Mouse (Mus musculus) spleen, postnatal 0 days (tissue): ENCODE data around the gene Olfr314. TPM values are rescaled to one million over a fixed set of nuclear protein-coding genes. Genes with fewer than 3 reads are reported as not detected.

Experiments used
- polyA plus RNA-seq: library from polyadenylated mRNA; unstranded; fragments of >200 nt; fragmentation: Nextera tagmentation; extraction: Ambion mirVana; gene quantifications from 2 replicates; pipeline ENCODE4 v1.2.1, GENCODE M21; 2015

Olfr314 gene
- polyA plus RNA-seq = not detected in 2 replicates

GRCm38 (mm10) chr11:58782480-58783089, at the start of gene Olfr314:
Olfr314 (plus strand) TSS chr11:58782952.

GRCm38 (mm10) chr11:58738792-58739262, 43.9 kb upstream of the Olfr314 start, which contains the start of gene Olfr317:
Olfr317 (minus strand) TSS chr11:58739212.

DNA sequence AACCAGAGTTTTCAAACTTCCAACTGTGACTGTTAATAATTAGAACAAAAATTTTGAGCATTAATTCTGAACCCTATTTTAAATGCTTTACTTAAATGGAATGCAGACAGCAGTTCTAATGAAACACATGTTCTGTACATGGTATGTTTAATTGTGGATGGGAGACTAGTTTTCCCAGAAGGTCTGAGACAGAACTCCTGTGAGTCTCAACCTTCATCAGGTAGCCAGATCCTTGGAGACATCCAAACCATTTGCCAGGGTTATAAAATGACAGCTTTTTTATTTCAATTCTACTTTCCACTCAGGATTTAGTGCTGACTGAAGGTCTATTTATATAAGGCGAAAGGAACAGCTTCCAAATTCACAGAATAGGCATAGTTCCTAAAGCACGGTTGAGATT, 30.3 kb upstream of the Olfr314 start, which contains the start of gene Olfr316:
Gene Olfr316 (plus strand): TSS at position 301 of the 400 bp plus-strand sequence.

DNA sequence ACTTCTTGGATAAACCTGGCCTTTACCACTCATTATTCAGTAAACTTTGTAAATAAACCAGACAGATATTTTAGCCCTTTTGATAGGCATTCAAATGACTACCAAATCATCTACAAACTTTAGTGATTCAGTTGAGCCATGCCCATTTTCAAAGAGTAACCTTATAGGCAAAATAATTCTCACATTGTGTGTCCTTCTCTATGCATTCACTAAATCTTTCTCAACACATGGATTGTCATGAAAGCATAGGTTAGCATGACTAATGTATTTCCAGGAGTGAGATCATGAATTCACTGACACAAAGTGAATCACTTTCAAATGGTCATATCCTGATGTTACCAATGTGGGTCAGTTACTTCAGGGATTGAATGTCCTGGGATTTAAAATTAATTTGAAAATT, 9.9 kb upstream of the Olfr314 start, which contains the start of gene Olfr315:
Gene Olfr315 (plus strand): TSS at position 301 of the 400 bp plus-strand sequence.

DNA sequence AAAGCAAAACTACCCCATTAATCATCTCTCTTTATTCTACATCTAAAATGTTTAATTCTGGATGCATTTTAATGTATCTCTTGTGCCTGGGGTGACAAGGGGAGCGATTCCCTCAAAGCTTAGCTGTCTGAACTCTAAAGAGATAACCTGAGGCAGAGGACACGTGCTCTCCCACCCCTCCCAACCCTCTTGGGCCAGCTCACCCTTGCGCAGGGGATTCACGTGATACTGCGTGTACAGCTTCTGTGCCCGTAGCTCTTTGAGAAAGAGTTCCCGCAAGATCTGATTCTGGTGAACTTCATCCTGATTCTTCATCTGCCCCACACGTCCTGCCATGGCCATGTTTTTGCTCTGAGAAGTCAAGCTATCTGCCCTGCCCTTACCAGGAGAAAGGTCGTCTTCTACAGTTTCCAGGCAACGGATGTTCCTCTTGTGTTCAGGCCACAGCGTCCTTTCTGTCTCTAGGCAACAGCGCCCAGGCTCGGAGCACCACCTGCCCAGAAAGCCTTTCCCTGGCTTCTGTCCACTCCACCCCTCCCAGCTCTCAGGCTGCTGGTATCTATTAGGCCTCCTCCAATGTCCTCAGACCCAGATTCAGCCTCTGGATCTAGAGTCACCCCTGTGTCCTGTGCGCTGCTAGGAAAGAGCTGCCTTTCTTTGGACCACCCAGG, 18.9 kb downstream of the Olfr314 start, which contains the start of gene Fam183b:
Gene Fam183b (minus strand): TSS at position 403 of the 671 bp plus-strand sequence.

DNA sequence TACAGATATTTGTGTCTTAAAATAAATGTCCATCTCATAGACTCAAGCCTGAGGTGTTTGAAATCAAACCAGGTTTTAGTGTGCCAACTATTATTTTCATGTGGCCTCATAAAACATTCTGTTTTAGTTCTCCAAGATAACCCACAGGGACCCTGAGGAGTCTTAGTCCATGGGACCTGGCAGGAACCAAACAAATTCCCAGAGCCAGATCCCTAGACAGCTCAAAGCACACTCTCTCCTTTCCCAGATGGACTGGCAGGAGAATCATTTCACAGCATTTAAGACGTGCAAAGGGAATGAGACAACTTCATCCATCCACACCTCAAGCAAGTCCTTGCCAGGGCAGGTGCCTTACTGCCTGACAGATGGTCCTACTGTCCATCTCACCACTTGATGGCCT, 31.9 kb downstream of the Olfr314 start, which contains the start of gene Olfr313:
Gene Olfr313 (plus strand): TSS at position 301 of the 400 bp plus-strand sequence.

GRCm38 (mm10) chr11:58828937-58829336, 46.2 kb downstream of the Olfr314 start, which contains the start of gene Olfr312:
Olfr312 (plus strand) TSS chr11:58829237.

Other genes with a start within 250 kb of the Olfr314 start
- gene Olfr330, start 248.1 kb upstream of the Olfr314 start, polyA plus RNA-seq = not detected in 2 replicates
- not detected in 2 replicates for gene Olfr329-ps, start 236.5 kb upstream of the Olfr314 start, polyA plus RNA-seq
- 0.07 TPM in 1 of 2 replicates, not detected in the other for gene Olfr328, start 227.3 kb upstream of the Olfr314 start, polyA plus RNA-seq
- gene Olfr224, start 212.4 kb upstream of the Olfr314 start, polyA plus RNA-seq = not detected in 2 replicates
- gene Olfr325, start 205.2 kb upstream of the Olfr314 start, polyA plus RNA-seq = not detected in 2 replicates
- gene Olfr324, start 187.8 kb upstream of the Olfr314 start, polyA plus RNA-seq = not detected in 2 replicates
- gene 2210407C18Rik, start 166.9 kb upstream of the Olfr314 start, polyA plus RNA-seq = 0.14 and 0.19 TPM in 2 replicates
- not detected in 2 replicates for gene Olfr323, start 152.5 kb upstream of the Olfr314 start, polyA plus RNA-seq
- 12.8 and 13.1 TPM in 2 replicates for gene Trim58, start 142.5 kb upstream of the Olfr314 start, polyA plus RNA-seq
- 0.04 TPM in 2 replicates for gene Olfr322, start 124.2 kb upstream of the Olfr314 start, polyA plus RNA-seq
- gene Olfr320, start 101.9 kb upstream of the Olfr314 start, polyA plus RNA-seq = not detected in 2 replicates
- gene Olfr319, start 83.8 kb upstream of the Olfr314 start, polyA plus RNA-seq = not detected in 2 replicates
- not detected in 2 replicates for gene Olfr318, start 58.9 kb upstream of the Olfr314 start, polyA plus RNA-seq
- not detected in 2 replicates for gene Olfr317, start 43.7 kb upstream of the Olfr314 start, polyA plus RNA-seq
- not detected in 2 replicates for gene Olfr316, start 30.2 kb upstream of the Olfr314 start, polyA plus RNA-seq
- gene Olfr315, start 9.8 kb upstream of the Olfr314 start, polyA plus RNA-seq = not detected in 2 replicates
- gene Fam183b, start 19.0 kb downstream of the Olfr314 start, polyA plus RNA-seq = not detected in 2 replicates
- not detected in 2 replicates for gene Olfr313, start 32.0 kb downstream of the Olfr314 start, polyA plus RNA-seq
- gene Olfr312, start 46.3 kb downstream of the Olfr314 start, polyA plus RNA-seq = not detected in 2 replicates
- not detected in 2 replicates for gene Olfr311, start 56.3 kb downstream of the Olfr314 start, polyA plus RNA-seq
- 2.7 and 3.0 TPM in 2 replicates for gene Gm12258, start 64.2 kb downstream of the Olfr314 start, polyA plus RNA-seq
- gene 2810021J22Rik, start 84.3 kb downstream of the Olfr314 start, polyA plus RNA-seq = 2.2 and 4.1 TPM in 2 replicates
- 6.0 and 6.6 TPM in 2 replicates for gene Zfp39, start 121.3 kb downstream of the Olfr314 start, polyA plus RNA-seq
- 22.2 and 26.7 TPM in 2 replicates for gene Btnl10, start 135.0 kb downstream of the Olfr314 start, polyA plus RNA-seq
- 175 TPM in 2 replicates for gene Rnf187, start 156.0 kb downstream of the Olfr314 start, polyA plus RNA-seq
- 14.6 and 17.4 TPM in 2 replicates for gene Hist3h2ba, start 166.0 kb downstream of the Olfr314 start, polyA plus RNA-seq
- gene Hist3h2a, start 171.7 kb downstream of the Olfr314 start, polyA plus RNA-seq = 26.0 and 27.0 TPM in 2 replicates
- 0.08 and 0.17 TPM in 2 replicates for gene Trim17, start 171.7 kb downstream of the Olfr314 start, polyA plus RNA-seq
- gene Trim11, start 195.1 kb downstream of the Olfr314 start, polyA plus RNA-seq = 14.6 and 17.4 TPM in 2 replicates